Mouse (Mus musculus): Measurements from ENCODE around the gene Triobp. TPM values are rescaled to one million over a fixed set of nuclear protein-coding genes. Genes with fewer than 3 reads are reported as not detected.

The Triobp gene
- polyA plus RNA-seq (2015; fragmentation: Nextera tagmentation; extraction: Ambion mirVana): 31.6 and 36.6 TPM in 2 replicates

GRCm38 (mm10) chr15:78947657-78948056 lies at the start of gene Triobp:
Triobp (plus strand) TSS chr15:78947724.
- no peaks in the 10 kb centered on the region for H3K9me3 ChIP-seq
- peaks cover 18% of the 10 kb centered on the region for H3K36me3 ChIP-seq
- H3K4me3 ChIP-seq: peak within 1 kb of the TSS; percentile 66
- WGBS: 0% methylated on average over 24 of the region's 24 CpGs
- H3K27ac ChIP-seq: peak within 1 kb of the TSS; percentile 86
- ATAC-seq (ENCODE audit: low FRiP score): peak; percentile 98
- H3K9ac ChIP-seq: peak within 1 kb of the TSS; percentile 84
- no peaks in the 10 kb centered on the region for H3K27me3 ChIP-seq
- peaks cover 30% of the 10 kb centered on the region for H3K4me1 ChIP-seq (replicated peaks)
- H3K4me2 ChIP-seq: peak within 1 kb of the TSS; percentile 69

GRCm38 (mm10) chr15:78898507-78899001 lies 49.0 kb upstream of the Triobp start:
- peaks cover 23% of the 10 kb centered on the region for H3K36me3 ChIP-seq
- H3K4me1 ChIP-seq (replicated peaks): peaks cover 23% of the 10 kb centered on the region
- H3K9ac ChIP-seq: no peak overlapping the region
- 53% methylated on average over 6 of the region's 6 CpGs for WGBS
- no peaks in the 10 kb centered on the region for H3K9me3 ChIP-seq
- no peak overlapping the region for H3K4me2 ChIP-seq
- no peak overlapping the region for H3K4me3 ChIP-seq
- no peak overlapping the region for H3K27ac ChIP-seq
- peaks cover 37% of the 10 kb centered on the region for H3K27me3 ChIP-seq
- no peak for ATAC-seq (ENCODE audit: low FRiP score)

GRCm38 (mm10) chr15:78899409-78899739 lies 48.1 kb upstream of the Triobp start, which contains the start of gene Gm49510:
Gm49510 (plus strand) TSS chr15:78899667.
- Histone ChIP-seq H3K36me3 (peaks cover 15% of the 10 kb centered on the region), H3K9ac (peak within 1 kb of the TSS; percentile 79), H3K27ac (no peak within 1 kb of the TSS; the same call in 1 of the 2 replicates), H3K4me3 (peak within 1 kb of the TSS; percentile 53), H3K4me1 (replicated peaks) (peaks cover 17% of the 10 kb centered on the region), H3K4me2 (peak within 1 kb of the TSS; percentile 90), H3K9me3 (no peaks in the 10 kb centered on the region), H3K27me3 (peaks cover 37% of the 10 kb centered on the region)
- WGBS: 3% methylated on average over 20 of the region's 20 CpGs
- ATAC-seq (ENCODE audit: low FRiP score): no peak

GRCm38 (mm10) chr15:78899740-78900584 lies 47.6 kb upstream of the Triobp start, which contains the start of gene Sh3bp1:
Sh3bp1 (plus strand) TSS chr15:78899768.
- under 1% methylated on average over 47 of the region's 47 CpGs for WGBS
- ATAC-seq (ENCODE audit: low FRiP score): no peak

GRCm38 (mm10) chr15:78900585-78901421 lies 46.7 kb upstream of the Triobp start:
- Histone ChIP-seq H3K9ac (peak overlapping the region; percentile 79), H3K27ac (no peak overlapping the region), H3K27me3 (peaks cover 37% of the 10 kb centered on the region), H3K4me3 (peak overlapping the region; percentile 53), H3K9me3 (no peaks in the 10 kb centered on the region), H3K4me2 (peak overlapping the region; percentile 90), H3K36me3 (peaks cover 2% of the 10 kb centered on the region; the same call in 1 of the 2 replicates), H3K4me1 (replicated peaks) (peaks cover 17% of the 10 kb centered on the region)
- WGBS: 18% methylated on average over 18 of the region's 18 CpGs
- no peak for ATAC-seq (ENCODE audit: low FRiP score)

More at GRCm38 (mm10) chr15:78899740-78900584, 47.6 kb upstream of the Triobp start, which contains the start of gene Sh3bp1:
- peak within 1 kb of the TSS; percentile 79 for H3K9ac ChIP-seq
- H3K4me2 ChIP-seq: peak within 1 kb of the TSS; percentile 90
- peaks cover 17% of the 10 kb centered on the region for H3K4me1 ChIP-seq (replicated peaks)
- no peak within 1 kb of the TSS; the same call in 1 of the 2 replicates for H3K27ac ChIP-seq
- peak within 1 kb of the TSS; percentile 53 for H3K4me3 ChIP-seq
- no peaks in the 10 kb centered on the region for H3K9me3 ChIP-seq
- H3K27me3 ChIP-seq: peaks cover 37% of the 10 kb centered on the region
- H3K36me3 ChIP-seq: peaks cover 9% of the 10 kb centered on the region

GRCm38 (mm10) chr15:78901422-78901789 lies 46.1 kb upstream of the Triobp start:
- no peaks in the 10 kb centered on the region for H3K36me3 ChIP-seq
- no peak overlapping the region for H3K27ac ChIP-seq
- peaks cover 37% of the 10 kb centered on the region for H3K27me3 ChIP-seq
- no peaks in the 10 kb centered on the region for H3K9me3 ChIP-seq
- peak overlapping the region; percentile 24; the same call in 1 of the 2 replicates for H3K9ac ChIP-seq
- H3K4me1 ChIP-seq (replicated peaks): peaks cover 15% of the 10 kb centered on the region
- H3K4me3 ChIP-seq: no peak overlapping the region
- 39% methylated on average over 8 of the region's 8 CpGs for WGBS
- ATAC-seq (ENCODE audit: low FRiP score): no peak
- H3K4me2 ChIP-seq: 0 out of 2 replicates have a peak overlapping the region, but pooled peaks have one; percentile 90

GRCm38 (mm10) chr15:78903243-78903642 lies 44.3 kb upstream of the Triobp start:
- no peak overlapping the region for H3K4me3 ChIP-seq
- H3K9me3 ChIP-seq: no peaks in the 10 kb centered on the region
- H3K27me3 ChIP-seq: peaks cover 35% of the 10 kb centered on the region
- peak; percentile 37; the same call in 1 of the 2 replicates for ATAC-seq (ENCODE audit: low FRiP score)
- H3K27ac ChIP-seq: no peak overlapping the region
- H3K4me1 ChIP-seq (replicated peaks): peaks cover 14% of the 10 kb centered on the region
- no peaks in the 10 kb centered on the region for H3K36me3 ChIP-seq
- no peak overlapping the region for H3K9ac ChIP-seq
- 5% methylated on average over 2 of the region's 2 CpGs for WGBS
- H3K4me2 ChIP-seq: no peak overlapping the region

- Histone ChIP-seq H3K4me2 (no peak overlapping the region), H3K36me3 (no peaks in the 10 kb centered on the region), H3K9me3 (no peaks in the 10 kb centered on the region), H3K4me1 (replicated peaks) (peaks cover 5% of the 10 kb centered on the region), H3K27ac (no peak overlapping the region), H3K27me3 (no peaks in the 10 kb centered on the region), H3K4me3 (no peak overlapping the region), H3K9ac (no peak overlapping the region)
- 82% methylated on average over 7 of the region's 7 CpGs for WGBS
- no peak for ATAC-seq (ENCODE audit: low FRiP score)
Measured at GRCm38 (mm10) chr15:78908399-78908798, 39.1 kb upstream of the Triobp start.

- Histone ChIP-seq H3K36me3 (no peaks in the 10 kb centered on the region), H3K4me1 (replicated peaks) (peaks cover 6% of the 10 kb centered on the region), H3K9me3 (no peaks in the 10 kb centered on the region), H3K4me2 (no peak overlapping the region), H3K27ac (no peak overlapping the region), H3K27me3 (no peaks in the 10 kb centered on the region), H3K4me3 (no peak overlapping the region), H3K9ac (no peak overlapping the region; the same call in 1 of the 2 replicates)
- 94% methylated on average over 8 of the region's 8 CpGs for WGBS
- ATAC-seq (ENCODE audit: low FRiP score): no peak
Measured at GRCm38 (mm10) chr15:78908982-78909381, 38.5 kb upstream of the Triobp start.

- no peaks in the 10 kb centered on the region for H3K27me3 ChIP-seq
- no peak for ATAC-seq (ENCODE audit: low FRiP score)
- no peaks in the 10 kb centered on the region for H3K9me3 ChIP-seq
- H3K4me3 ChIP-seq: no peak overlapping the region
- no peak overlapping the region for H3K4me2 ChIP-seq
- H3K4me1 ChIP-seq (replicated peaks): peaks cover 30% of the 10 kb centered on the region
- no peaks in the 10 kb centered on the region for H3K36me3 ChIP-seq
- 0 out of 2 replicates have a peak overlapping the region, but pooled peaks have one; percentile 55 for H3K9ac ChIP-seq
- no peak overlapping the region for H3K27ac ChIP-seq
- WGBS: 30% methylated on average over 9 of the region's 9 CpGs
Measured at GRCm38 (mm10) chr15:78912040-78912439, 35.5 kb upstream of the Triobp start.

GRCm38 (mm10) chr15:78913632-78914090 lies 33.9 kb upstream of the Triobp start, which contains the start of gene Pdxp:
Pdxp (plus strand) TSS chr15:78913919.
- peaks cover 36% of the 10 kb centered on the region for H3K4me1 ChIP-seq (replicated peaks)
- WGBS: under 1% methylated on average over 51 of the region's 51 CpGs

More at GRCm38 (mm10) chr15:78913632-78914090, 33.9 kb upstream of the Triobp start, which contains the start of gene Pdxp:
- Histone ChIP-seq H3K4me2 (peak within 1 kb of the TSS; percentile 84), H3K4me3 (peak within 1 kb of the TSS; percentile 65), H3K27me3 (no peaks in the 10 kb centered on the region), H3K9ac (peak within 1 kb of the TSS; percentile 89), H3K36me3 (peaks cover 11% of the 10 kb centered on the region), H3K9me3 (no peaks in the 10 kb centered on the region), H3K27ac (peak within 1 kb of the TSS; percentile 97)
- ATAC-seq (ENCODE audit: low FRiP score): peak; percentile 93

Data from hindbrain, embryonic 13.5 days (tissue).